Mouse (Mus musculus): Measurements from ENCODE around the gene Tmem30b.

GRCm38 (mm10) chr12:73506648-73507047, 39.5 kb downstream of the Tmem30b start:
- TF ChIP-seq CTCF (IDR thresholded peaks at IDR 0.05; ENCODE audit: borderline replicate concordance, insufficient read depth, low read depth, low read length) (no peak), POLR2A (IDR thresholded peaks at IDR 0.05; ENCODE audit: borderline replicate concordance, insufficient read depth, low read length) (no peak)

Measured in cerebellum, adult 2 months (tissue).